Mouse (Mus musculus): ENCODE data around the gene Tfpi.

DNA sequence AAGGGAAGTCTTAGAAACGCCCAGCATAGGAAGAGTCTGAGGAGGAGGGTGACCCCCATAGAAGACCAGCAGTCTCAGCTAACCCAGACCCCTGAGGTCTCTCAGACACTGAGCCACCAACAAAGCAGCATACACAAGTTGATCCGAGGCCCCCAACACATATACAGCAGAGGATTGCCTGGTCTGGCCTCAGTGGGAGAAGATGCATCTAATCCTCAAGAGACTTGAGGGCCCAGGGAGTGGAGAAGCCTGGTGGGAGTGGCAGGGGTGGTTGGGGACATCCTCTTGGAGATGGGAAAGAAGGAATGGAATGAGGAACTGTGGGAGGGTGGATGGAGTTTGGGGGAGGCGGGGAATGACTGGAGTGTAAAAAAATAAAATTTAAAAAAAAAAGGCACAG, 36.7 kb upstream of the Tfpi start:
- TF ChIP-seq GATA1 (IDR thresholded peaks at IDR 0.05; ENCODE audit: borderline replicate concordance, low read length) (no peak), FLI1 (IDR thresholded peaks at IDR 0.05; ENCODE audit: low read length) (no peak)

Data from megakaryocyte, embryonic 14.5 days (primary cell).